Mouse (Mus musculus) hindlimb bud, embryonic 11.5 days (tissue): ENCODE measurements around the gene Fam102b.

Source experiments
- DNase-seq: peaks from one replicate; pipeline ENCODE4 v3.0.0-alpha.2; 2012; ENCODE audit warnings: low read depth, low spot score; ENCODE audit errors: extremely low spot score

Gene Fam102b

GRCm38 (mm10) chr3:109012595-109012994 lies 14.8 kb downstream of the Fam102b start:
- DNase-seq, result no peak

GRCm38 (mm10) chr3:109010489-109011260 lies 16.7 kb downstream of the Fam102b start:
- DNase-seq, result no peak

GRCm38 (mm10) chr3:109008180-109008579 lies 19.2 kb downstream of the Fam102b start:
- no peak for DNase-seq

GRCm38 (mm10) chr3:109005777-109006176 lies 21.6 kb downstream of the Fam102b start:
- DNase-seq, result no peak

GRCm38 (mm10) chr3:108999173-108999572 lies 28.2 kb downstream of the Fam102b start:
- no peak for DNase-seq

- no peak for DNase-seq
These were observed 29.6 kb downstream of the Fam102b start for GRCm38 (mm10) chr3:108997762-108998161.

- no peak for DNase-seq
These were observed 30.1 kb downstream of the Fam102b start for GRCm38 (mm10) chr3:108997284-108997683.

GRCm38 (mm10) chr3:108995379-108995778 lies 32.0 kb downstream of the Fam102b start:
- DNase-seq, result no peak

GRCm38 (mm10) chr3:108994477-108994876 lies 32.9 kb downstream of the Fam102b start:
- DNase-seq, result no peak

- no peak for DNase-seq
These were observed 37.3 kb downstream of the Fam102b start for GRCm38 (mm10) chr3:108989971-108990548.

- no peak for DNase-seq
These were observed 40.3 kb downstream of the Fam102b start for GRCm38 (mm10) chr3:108987009-108987659.

- no peak for DNase-seq
These were observed 40.9 kb downstream of the Fam102b start for GRCm38 (mm10) chr3:108986534-108986933.

- no peak for DNase-seq
These were observed 43.4 kb downstream of the Fam102b start for GRCm38 (mm10) chr3:108983989-108984388.

GRCm38 (mm10) chr3:108981946-108982345 lies 45.5 kb downstream of the Fam102b start:
- no peak for DNase-seq

- no peak for DNase-seq
These were observed 49.9 kb downstream of the Fam102b start for GRCm38 (mm10) chr3:108977340-108978030.

GRCm38 (mm10) chr3:108974920-108975485 lies 52.4 kb downstream of the Fam102b start:
- no peak for DNase-seq

- DNase-seq, result no peak
These were observed 53.3 kb downstream of the Fam102b start for GRCm38 (mm10) chr3:108973980-108974660.

GRCm38 (mm10) chr3:108966051-108966450 lies 61.4 kb downstream of the Fam102b start:
- no peak for DNase-seq

GRCm38 (mm10) chr3:108964361-108965044 lies 62.9 kb downstream of the Fam102b start:
- DNase-seq, result no peak

GRCm38 (mm10) chr3:108963776-108964175 lies 63.6 kb downstream of the Fam102b start:
- DNase-seq, result no peak
